Mouse (Mus musculus) testis, adult 2 months (tissue): Measurements from ENCODE around the gene Mapk1. TPM values are rescaled to one million over a fixed set of nuclear protein-coding genes. Genes with fewer than 3 reads are reported as not detected.
"Not testable (repeated sequence)": the region's sequence is repeated elsewhere in the genome, so short reads cannot be mapped to it uniquely, and the experiment has no call there.

Experiments
- H3K27ac ChIP-seq: fragments of 200-500 bp; 2 replicates; pipeline ENCODE4 v1.5.1; 2012; ENCODE audit warnings: low read depth, low read length; ENCODE audit not compliant: control insufficient read depth, insufficient read depth
- H3K27me3 ChIP-seq: fragments of 200-500 bp; 2 replicates; pipeline ENCODE4 v1.6.1; 2012; ENCODE audit warnings: mild to moderate bottlenecking, low read length, moderate library complexity; ENCODE audit not compliant: control insufficient read depth, insufficient read depth
- H3K36me3 ChIP-seq: fragments of 200-500 bp; 2 replicates; pipeline ENCODE4 v1.6.1; 2012; ENCODE audit warnings: mild to moderate bottlenecking, low read length; ENCODE audit not compliant: control insufficient read depth, insufficient read depth
- H3K4me1 ChIP-seq: fragments of 200-500 bp; 2 replicates; pipeline ENCODE4 v1.6.1; 2012; ENCODE audit warnings: low read length; ENCODE audit not compliant: control insufficient read depth, insufficient read depth
- H3K4me3 ChIP-seq: fragments of 200-500 bp; 2 replicates; pipeline ENCODE4 v1.5.1; 2012; ENCODE audit warnings: low read depth, mild to moderate bottlenecking, low read length, moderate library complexity, mixed read lengths; ENCODE audit not compliant: control insufficient read depth
- CTCF ChIP-seq: fragments of 200-500 bp; IDR thresholded peaks from 2 replicates; pipeline ENCODE4 v1.5.1; 2012; ENCODE audit warnings: low read depth, mild to moderate bottlenecking, inconsistent platforms, low read length, moderate library complexity; ENCODE audit not compliant: control insufficient read depth, insufficient read depth, insufficient replicate concordance
- POLR2A ChIP-seq: fragments of 200-500 bp; IDR thresholded peaks from 2 replicates; pipeline ENCODE4 v1.6.1; 2012; ENCODE audit warnings: low read depth, mild to moderate bottlenecking, inconsistent platforms, low read length, moderate library complexity; ENCODE audit not compliant: control insufficient read depth
- polyA plus RNA-seq: library from polyadenylated mRNA; depleted of rRNA; stranded (reverse); fragments of >200 nt; gene quantifications from 2 replicates; pipeline ENCODE4 v1.2.3, GENCODE M21; 2012

Gene Mapk1
- polyA plus RNA-seq, 1 experiment: 42.0 TPM

DNA sequence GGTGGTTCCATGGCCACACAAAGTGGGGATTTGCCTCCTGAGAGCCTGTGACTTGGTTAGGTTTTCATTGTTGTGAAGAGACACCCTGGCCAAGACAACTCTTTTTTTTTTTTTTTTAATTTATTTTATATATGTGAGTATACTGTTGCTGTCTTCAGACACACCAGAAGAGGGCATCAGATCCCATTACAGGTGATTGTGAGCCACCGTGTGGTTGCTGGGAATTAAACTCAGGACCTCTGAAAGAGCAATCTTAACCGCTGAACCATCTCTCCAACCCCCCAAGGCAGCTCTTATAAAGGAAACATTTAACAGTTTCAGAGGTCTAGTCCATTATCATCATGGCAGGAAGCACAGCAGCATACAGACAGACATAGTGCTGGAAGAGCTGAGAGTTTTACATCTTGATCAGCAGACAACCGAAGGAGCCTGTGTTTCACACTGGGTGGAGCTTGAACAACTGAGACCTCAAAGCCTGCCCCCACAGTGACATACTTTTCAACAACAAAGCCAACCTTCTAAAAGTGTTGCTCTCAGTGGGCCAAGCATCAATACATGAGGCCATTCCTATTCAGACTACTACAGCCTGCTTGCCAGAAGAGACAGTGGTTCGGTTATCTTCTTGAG, 11.4 kb downstream of the Mapk1 start:
- H3K4me1 ChIP-seq: no peaks in the 10 kb centered on the region
- no peak overlapping the region for H3K4me3 ChIP-seq
- no peaks in the 10 kb centered on the region for H3K36me3 ChIP-seq

GRCm38 (mm10) chr16:16996121-16996729, 13.0 kb downstream of the Mapk1 start:
- H3K4me1 ChIP-seq, H3K4me3 ChIP-seq, H3K27ac ChIP-seq, H3K27me3 ChIP-seq, H3K36me3 ChIP-seq: not testable (repeated sequence)

More for the DNA sequence above, 11.4 kb downstream of the Mapk1 start:
- no peak overlapping the region for H3K27ac ChIP-seq
- no peaks in the 10 kb centered on the region for H3K27me3 ChIP-seq
- no peak for TF ChIP-seq POLR2A
- no peak for TF ChIP-seq CTCF

DNA sequence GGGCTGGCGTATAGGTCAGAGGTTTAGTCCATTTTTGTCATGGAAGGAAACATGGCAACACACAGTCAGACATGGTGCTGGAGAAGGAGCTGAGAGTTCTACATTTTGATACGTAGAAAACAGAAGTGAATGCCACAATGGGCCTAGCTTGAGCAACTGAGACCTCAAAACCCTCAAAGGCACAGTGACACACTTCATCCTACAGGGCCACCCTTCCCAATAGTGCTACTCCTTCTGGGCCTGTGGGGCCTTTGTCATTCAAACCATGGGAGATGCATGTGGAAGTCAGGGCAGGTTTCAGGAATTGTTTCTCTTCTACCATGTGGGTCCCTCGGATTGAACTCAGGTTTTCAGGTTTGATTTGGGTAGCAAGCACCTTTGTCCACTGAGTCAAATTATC, 17.9 kb downstream of the Mapk1 start:
- H3K27ac ChIP-seq: no peak overlapping the region

GRCm38 (mm10) chr16:17007070-17007469, 23.9 kb downstream of the Mapk1 start:
- no peak overlapping the region for H3K4me3 ChIP-seq
- H3K27me3 ChIP-seq: no peaks in the 10 kb centered on the region
- TF ChIP-seq CTCF (no peak), POLR2A (no peak)
- no peak overlapping the region for H3K27ac ChIP-seq
- no peaks in the 10 kb centered on the region for H3K36me3 ChIP-seq
- H3K4me1 ChIP-seq: no peaks in the 10 kb centered on the region

More for the DNA sequence above, 17.9 kb downstream of the Mapk1 start:
- H3K27me3 ChIP-seq: no peaks in the 10 kb centered on the region
- H3K4me1 ChIP-seq: no peaks in the 10 kb centered on the region
- no peak for TF ChIP-seq POLR2A
- TF ChIP-seq CTCF: no peak
- no peaks in the 10 kb centered on the region for H3K36me3 ChIP-seq
- no peak overlapping the region for H3K4me3 ChIP-seq

DNA sequence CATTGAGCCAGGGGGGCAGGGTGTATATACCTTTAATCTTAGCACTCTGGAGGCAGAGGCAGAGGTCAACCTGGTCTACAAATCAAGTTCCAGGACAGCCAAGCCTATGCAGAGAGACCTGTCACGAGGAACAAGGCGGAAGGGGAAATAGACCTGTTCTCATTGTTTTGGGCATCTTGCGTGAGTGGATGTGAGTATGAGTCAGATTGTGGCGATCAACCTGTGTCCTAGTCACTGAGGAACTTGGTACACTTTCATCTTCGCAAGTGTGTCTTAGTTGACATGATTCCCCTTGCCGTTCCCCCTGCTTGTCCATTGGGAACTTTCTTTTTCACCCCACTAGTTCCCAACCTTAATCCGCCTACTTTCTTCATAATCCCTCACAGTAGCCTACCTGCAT, 26.9 kb downstream of the Mapk1 start:
- no peaks in the 10 kb centered on the region for H3K4me1 ChIP-seq
- no peaks in the 10 kb centered on the region for H3K36me3 ChIP-seq
- H3K4me3 ChIP-seq: no peak overlapping the region
- TF ChIP-seq CTCF: no peak
- TF ChIP-seq POLR2A: no peak
- H3K27me3 ChIP-seq: no peaks in the 10 kb centered on the region
- no peak overlapping the region for H3K27ac ChIP-seq

- no peak for TF ChIP-seq POLR2A
- no peak for TF ChIP-seq CTCF
- Histone ChIP-seq H3K27ac (no peak overlapping the region), H3K4me3 (no peak overlapping the region), H3K4me1 (no peaks in the 10 kb centered on the region), H3K36me3 (no peaks in the 10 kb centered on the region; the same call in 1 of the 2 replicates), H3K27me3 (no peaks in the 10 kb centered on the region)
These were observed 29.4 kb downstream of the Mapk1 start for GRCm38 (mm10) chr16:17012583-17012982.

DNA sequence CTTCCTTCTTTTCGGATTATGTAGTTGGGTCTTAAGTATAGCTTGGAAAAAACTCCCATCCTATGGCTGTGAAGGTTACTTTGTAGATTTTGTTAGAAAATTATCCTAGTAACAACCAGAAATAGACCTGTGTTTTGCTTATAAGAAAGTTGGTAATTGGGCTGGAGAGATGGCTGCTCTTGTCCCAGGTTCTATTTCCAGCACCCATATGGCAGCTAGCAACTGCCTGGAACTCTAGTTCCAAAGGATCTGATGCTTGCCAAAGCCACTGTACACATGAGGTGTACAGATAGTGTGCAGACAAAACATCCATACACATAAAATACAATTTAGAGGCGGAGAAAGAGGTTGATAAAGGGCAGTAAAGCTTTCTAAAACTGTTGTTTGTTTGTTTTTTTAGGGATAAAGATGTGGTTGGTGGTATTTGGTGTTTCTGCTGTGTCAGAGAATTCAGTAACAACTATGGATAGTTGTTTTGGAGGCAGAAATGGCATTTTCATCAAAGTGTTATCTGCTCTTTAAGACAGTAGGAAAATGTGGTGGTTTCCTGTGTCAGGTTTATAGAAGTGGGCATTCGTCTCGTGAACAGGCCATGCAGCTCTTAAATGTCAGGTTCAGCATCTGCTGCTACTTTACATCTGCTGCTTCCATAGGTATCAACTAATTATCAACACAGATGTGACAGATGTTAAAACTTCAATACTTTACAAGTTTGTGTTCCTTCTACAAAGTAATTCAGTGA, 32.1 kb downstream of the Mapk1 start:
- TF ChIP-seq POLR2A: no peak
- TF ChIP-seq CTCF: no peak
- Histone ChIP-seq H3K4me3 (no peak overlapping the region), H3K27me3 (no peaks in the 10 kb centered on the region), H3K36me3 (no peaks in the 10 kb centered on the region; the same call in 1 of the 2 replicates), H3K27ac (no peak overlapping the region), H3K4me1 (no peaks in the 10 kb centered on the region)

GRCm38 (mm10) chr16:17015853-17016230, 32.7 kb downstream of the Mapk1 start:
- H3K36me3 ChIP-seq: no peaks in the 10 kb centered on the region; the same call in 1 of the 2 replicates
- H3K27me3 ChIP-seq: no peaks in the 10 kb centered on the region
- H3K4me1 ChIP-seq: no peaks in the 10 kb centered on the region
- no peak for TF ChIP-seq CTCF
- no peak for TF ChIP-seq POLR2A
- no peak overlapping the region for H3K4me3 ChIP-seq
- no peak overlapping the region for H3K27ac ChIP-seq
